Mouse (Mus musculus): ENCODE data around the gene Gm37240.
"Not testable (repeated sequence)": the region's sequence is repeated elsewhere in the genome, so short reads cannot be mapped to it uniquely, and the experiment has no call there.

Gene Gm37240

DNA sequence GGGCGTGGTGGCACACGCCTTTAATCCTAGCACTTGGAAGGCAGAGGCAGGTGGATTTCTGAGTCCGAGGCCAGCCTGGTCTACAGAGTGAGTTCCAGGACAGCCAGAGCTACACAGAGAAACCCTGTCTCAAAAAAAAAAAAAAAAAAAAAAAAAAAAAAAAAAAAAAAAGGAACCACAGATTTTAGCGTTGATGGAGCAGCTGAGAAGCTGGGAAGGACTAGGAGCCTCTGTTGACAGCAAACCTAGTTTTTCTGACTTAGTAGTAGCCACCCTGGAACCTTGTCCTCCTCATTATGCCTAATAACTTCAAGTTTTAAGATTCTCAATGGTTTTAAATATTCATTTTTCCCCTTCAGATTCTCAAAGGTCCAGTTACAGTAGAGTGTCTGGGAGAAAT lies 1239.2 kb downstream of the Gm37240 start:
- DNase-seq (ENCODE audit: low spot score in 2 of 2) = not testable (repeated sequence)

DNA sequence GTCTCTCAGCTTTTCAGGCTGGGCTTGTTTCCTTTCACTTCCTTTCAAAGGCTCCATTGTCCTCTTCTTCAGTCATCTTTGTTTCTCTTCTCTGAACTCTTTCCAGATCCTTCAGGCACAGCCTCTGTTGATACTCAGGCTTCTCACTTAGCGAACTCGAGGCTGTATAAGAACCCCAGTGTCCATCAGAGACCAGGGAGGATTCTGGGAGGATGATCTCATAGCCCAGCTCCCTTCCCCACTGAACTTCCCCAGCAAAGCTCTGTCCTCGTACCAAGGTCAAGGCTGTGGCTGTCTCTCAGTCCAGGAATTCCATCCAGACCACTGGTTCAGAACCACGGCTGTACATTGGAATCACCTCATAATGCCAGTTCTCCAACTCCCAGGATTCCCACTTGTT lies 1239.7 kb downstream of the Gm37240 start:
- no peak for DNase-seq (ENCODE audit: low spot score in 2 of 2)

- no peak for DNase-seq (ENCODE audit: low spot score in 2 of 2)
Observed at GRCm38 (mm10) chr3:84646331-84646845, 1240.9 kb downstream of the Gm37240 start.

- DNase-seq (ENCODE audit: low spot score in 2 of 2) = no peak
Observed at GRCm38 (mm10) chr3:84646007-84646290, 1241.4 kb downstream of the Gm37240 start.

DNA sequence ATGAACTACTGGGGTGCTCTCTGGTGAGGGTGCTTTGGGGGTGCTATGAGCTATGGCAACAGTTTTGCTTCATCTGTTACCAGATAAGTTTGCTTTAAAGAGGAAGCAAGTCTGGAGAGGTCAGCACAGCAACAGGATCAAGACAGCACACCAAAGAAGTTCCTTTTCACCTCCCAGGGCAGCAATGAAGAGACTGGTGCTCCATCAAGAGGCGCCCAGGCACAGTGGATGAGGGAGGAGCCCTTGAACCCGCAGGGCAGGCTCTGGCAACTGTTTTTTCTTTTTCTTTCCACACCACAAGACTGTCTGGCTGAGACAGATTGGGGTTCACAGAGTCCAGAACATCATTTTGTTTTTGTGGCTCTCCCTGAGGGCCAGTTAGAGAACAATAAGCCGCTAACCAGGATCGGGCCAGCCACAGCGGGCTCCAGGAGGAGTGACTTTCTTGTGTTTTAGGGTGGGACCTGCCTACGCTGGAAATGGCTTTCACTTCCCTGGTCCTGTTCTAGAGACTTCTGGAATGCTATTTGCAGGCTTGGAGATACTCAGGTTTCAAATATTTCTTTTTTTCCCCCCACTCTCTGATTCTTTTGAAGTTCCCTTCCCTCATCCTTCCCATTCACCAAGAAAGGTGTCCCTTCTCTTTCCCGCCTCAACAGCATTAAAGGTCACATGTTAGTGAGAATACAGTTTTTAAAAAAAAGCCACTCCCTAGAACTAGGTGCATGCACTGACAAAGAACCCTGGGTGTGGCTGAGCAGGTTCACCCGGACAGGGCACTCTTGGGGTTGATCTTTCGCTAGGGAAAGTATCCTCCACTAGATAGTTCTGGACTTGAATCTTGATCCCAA lies 1241.9 kb downstream of the Gm37240 start:
- DNase-seq (ENCODE audit: low spot score in 2 of 2) = no peak

GRCm38 (mm10) chr3:84642942-84643341 lies 1244.4 kb downstream of the Gm37240 start:
- DNase-seq (ENCODE audit: low spot score in 2 of 2) = no peak

- DNase-seq (ENCODE audit: low spot score in 2 of 2) = no peak
Observed at GRCm38 (mm10) chr3:84641391-84641790, 1245.9 kb downstream of the Gm37240 start.

DNA sequence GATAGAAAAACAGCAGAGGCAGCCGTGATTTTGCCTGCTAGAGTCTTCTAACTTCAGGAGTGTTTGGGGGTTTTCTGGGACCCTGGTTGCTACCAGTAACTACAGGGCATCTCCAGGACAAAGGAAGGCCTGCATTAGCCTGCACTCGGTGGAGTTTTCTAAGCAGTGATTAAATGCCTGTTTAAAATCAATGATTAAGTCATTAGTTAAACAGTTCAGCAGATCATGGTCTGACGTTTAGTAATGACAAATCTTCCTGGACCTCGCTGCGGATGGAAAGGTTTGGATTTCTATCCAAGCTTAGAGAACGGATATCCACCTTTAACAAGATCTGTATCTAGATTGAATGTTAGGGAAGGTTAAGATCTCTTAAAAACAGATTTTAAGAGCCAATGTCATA lies 1246.8 kb downstream of the Gm37240 start:
- DNase-seq (ENCODE audit: low spot score in 2 of 2) = no peak

DNA sequence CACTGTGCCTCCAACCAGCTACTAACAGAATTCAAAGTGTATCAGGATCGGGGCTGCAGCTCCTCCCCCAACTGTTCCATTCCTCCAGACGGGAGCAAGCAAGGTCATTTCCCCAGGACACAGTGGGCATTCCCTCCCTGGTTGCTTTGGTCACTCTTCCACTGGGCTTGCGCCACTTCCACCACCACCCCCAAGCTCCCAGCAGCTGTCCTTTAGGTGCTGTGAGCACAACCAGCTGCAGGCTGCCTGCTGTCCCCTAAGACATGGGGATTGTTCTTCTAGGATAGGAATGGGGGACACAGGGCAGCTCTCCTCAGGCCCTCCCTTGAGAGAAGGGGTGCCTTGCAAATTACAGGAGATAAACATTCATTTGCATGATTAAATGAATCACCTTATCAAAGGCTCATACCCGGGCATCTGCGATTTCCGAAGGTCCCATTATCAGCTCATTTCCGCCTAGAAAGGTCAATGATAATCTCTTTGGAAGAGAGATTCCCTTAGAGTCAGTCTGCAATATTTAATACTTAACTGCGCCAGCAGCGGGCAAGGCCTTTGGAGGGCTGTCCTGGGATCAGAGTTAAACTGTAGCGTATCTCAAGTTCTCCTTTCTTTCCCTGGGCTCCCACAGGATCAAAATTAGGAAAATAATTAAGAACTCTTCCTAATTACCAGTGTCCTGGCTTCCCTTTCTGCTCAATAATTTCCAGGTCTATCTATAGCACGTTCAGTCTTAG lies 1247.4 kb downstream of the Gm37240 start:
- DNase-seq (ENCODE audit: low spot score in 2 of 2) = no peak

GRCm38 (mm10) chr3:84638858-84639257 lies 1248.5 kb downstream of the Gm37240 start:
- DNase-seq (ENCODE audit: low spot score in 2 of 2) = no peak

DNA sequence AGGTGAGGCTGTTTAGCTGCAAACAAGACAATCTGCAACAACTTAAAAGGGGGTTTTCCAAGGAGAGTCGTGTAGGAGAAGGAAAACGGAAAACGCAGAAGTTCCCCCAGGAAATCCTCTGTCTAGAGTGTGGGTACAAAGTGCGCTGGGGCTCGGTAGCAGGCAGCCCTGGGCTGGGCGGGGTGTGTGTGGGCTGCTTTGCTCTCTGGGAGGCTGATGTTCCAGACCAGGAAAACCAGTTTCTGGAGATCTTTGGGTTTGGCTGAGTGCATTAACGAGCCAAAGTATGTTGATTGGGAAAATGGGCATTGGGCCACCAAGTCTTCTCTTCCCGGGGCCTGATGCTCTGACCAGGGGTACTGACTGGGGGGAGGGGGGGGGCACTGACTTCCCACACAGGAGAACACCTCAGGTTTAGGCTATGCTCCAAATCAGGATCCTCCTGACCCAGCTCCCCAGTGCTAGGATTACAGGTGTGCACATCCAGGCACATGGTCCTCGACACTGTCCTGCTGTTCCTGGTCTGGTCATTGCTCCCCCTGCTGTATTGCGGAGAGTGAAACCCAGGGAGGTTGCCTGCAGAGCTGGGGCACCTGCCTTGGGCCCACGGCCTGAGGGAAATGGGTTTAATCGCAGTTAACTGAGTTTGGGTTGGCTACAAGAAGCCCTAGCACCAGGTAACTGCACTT lies 1249.3 kb downstream of the Gm37240 start:
- DNase-seq (ENCODE audit: low spot score in 2 of 2) = no peak

DNA sequence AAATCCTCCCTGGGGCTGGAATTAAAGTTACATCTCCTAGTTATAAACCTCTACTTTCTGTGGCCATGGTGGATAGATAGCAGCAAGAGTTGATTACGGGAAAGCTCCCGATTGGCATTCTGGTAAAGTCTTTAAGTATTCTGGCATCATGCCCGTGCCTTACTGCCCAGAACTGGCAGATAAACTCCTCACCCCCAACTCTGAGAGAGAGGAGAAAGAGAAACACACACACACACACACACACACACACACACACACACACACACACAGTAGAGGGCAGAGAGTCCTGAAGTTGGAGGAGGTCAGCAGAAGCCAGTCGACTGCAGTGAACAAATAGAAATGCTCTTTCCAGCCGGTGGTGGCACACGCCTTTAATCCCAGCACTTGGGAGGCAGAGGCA lies 1250.2 kb downstream of the Gm37240 start:
- no peak for DNase-seq (ENCODE audit: low spot score in 2 of 2)

GRCm38 (mm10) chr3:84631586-84631985 lies 1255.7 kb downstream of the Gm37240 start:
- no peak for DNase-seq (ENCODE audit: low spot score in 2 of 2)

GRCm38 (mm10) chr3:84622026-84622425 lies 1265.3 kb downstream of the Gm37240 start:
- no peak for DNase-seq (ENCODE audit: low spot score in 2 of 2)

- no peak for DNase-seq (ENCODE audit: low spot score in 2 of 2)
Observed at GRCm38 (mm10) chr3:84619725-84620124, 1267.6 kb downstream of the Gm37240 start.

- no peak for DNase-seq (ENCODE audit: low spot score in 2 of 2)
Observed at GRCm38 (mm10) chr3:84619056-84619455, 1268.3 kb downstream of the Gm37240 start.

GRCm38 (mm10) chr3:84618627-84619026 lies 1268.7 kb downstream of the Gm37240 start:
- no peak for DNase-seq (ENCODE audit: low spot score in 2 of 2)

DNA sequence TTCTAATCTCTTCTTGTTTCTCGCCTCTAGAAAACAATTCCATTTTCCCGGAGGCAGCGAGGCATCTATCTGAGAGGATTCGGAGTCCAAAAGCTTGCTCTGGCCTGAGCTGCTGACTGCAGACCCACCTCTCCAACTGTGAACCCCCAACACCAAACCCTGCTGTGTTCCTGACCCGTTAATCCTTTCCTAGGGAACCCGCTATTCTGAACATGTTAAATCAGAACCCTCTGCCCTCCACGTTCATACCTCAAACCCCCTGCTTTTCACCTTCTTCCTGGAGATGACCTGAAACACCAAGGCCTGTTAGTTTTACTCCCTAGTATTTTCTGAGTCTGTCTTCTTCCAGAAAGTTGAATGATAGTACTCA lies 1271.5 kb downstream of the Gm37240 start:
- DNase-seq (ENCODE audit: low spot score in 2 of 2) = no peak

- no peak for DNase-seq (ENCODE audit: low spot score in 2 of 2)
Observed at GRCm38 (mm10) chr3:84615050-84615855, 1272.1 kb downstream of the Gm37240 start.

- DNase-seq (ENCODE audit: low spot score in 2 of 2) = no peak
Observed at GRCm38 (mm10) chr3:84610183-84610710, 1277.1 kb downstream of the Gm37240 start.

DNA sequence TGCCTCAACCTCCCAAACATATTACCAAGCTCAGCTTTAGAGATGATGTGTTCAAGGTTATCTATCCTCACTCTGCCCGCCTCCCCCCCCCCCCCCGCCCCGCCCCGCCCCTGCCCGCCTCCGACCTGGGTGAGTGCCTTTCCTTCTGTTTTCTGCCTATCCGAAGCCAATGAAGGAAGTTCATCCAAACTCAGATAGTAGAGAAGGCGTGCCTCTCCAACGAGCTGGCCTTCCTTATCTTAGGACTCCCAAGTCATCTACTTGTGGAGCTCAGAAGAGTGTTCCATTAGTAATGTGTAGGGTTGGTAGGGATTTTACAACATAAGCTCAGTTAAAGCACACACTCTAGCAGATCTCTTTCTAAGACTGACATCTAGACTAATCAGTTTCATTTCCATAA lies 1284.1 kb downstream of the Gm37240 start:
- no peak for DNase-seq (ENCODE audit: low spot score in 2 of 2)

All from frontal cortex, postnatal 14 days (tissue).